Mouse (Mus musculus) heart, embryonic 11.5 days (tissue): ENCODE measurements around the gene Kcnab1. TPM values are rescaled to one million over a fixed set of nuclear protein-coding genes. Genes with fewer than 3 reads are reported as not detected.

Experiments used
- ATAC-seq: fragments of 200-750 bp; cut with Nextera tagmentation; replicated peaks from 2 replicates; pipeline ENCODE4 v1.8.0; 2017; ENCODE audit warnings: moderate library complexity; ENCODE audit not compliant: insufficient number of reproducible peaks, low FRiP score, low TSS enrichment
- H3K27ac ChIP-seq: fragments of 300-500 bp; sonication (generic); 2 replicates; pipeline ENCODE4 v1.5.1; 2014; ENCODE audit warnings: mild to moderate bottlenecking, low read depth, low read length
- H3K27me3 ChIP-seq: fragments of 300-500 bp; sonication (generic); 2 replicates; pipeline ENCODE4 v1.6.1; 2014; ENCODE audit warnings: mild to moderate bottlenecking, low read length, mixed read lengths; ENCODE audit not compliant: control insufficient read depth, insufficient read depth
- H3K36me3 ChIP-seq: fragments of 300-500 bp; sonication (generic); 2 replicates; pipeline ENCODE4 v1.6.1; 2014; ENCODE audit warnings: mild to moderate bottlenecking, low read length, moderate library complexity, mixed read lengths; ENCODE audit not compliant: control insufficient read depth, insufficient read depth
- H3K4me1 ChIP-seq: fragments of 300-500 bp; sonication (generic); 2 replicates; pipeline ENCODE4 v1.6.1; 2014; ENCODE audit warnings: low read length; ENCODE audit not compliant: control insufficient read depth, insufficient read depth
- H3K4me2 ChIP-seq: fragments of 300-500 bp; sonication (generic); 2 replicates; pipeline ENCODE4 v1.6.1; 2014; ENCODE audit warnings: mild to moderate bottlenecking, moderate library complexity
- H3K4me3 ChIP-seq: fragments of 300-500 bp; sonication (generic); 2 replicates; pipeline ENCODE4 v1.5.1; 2014; ENCODE audit warnings: low read depth, low read length
- H3K9ac ChIP-seq: fragments of 300-500 bp; sonication (generic); 2 replicates; pipeline ENCODE4 v1.6.1; 2014; ENCODE audit warnings: mild to moderate bottlenecking, low read depth, low read length, moderate library complexity
- H3K9me3 ChIP-seq: fragments of 300-500 bp; sonication (generic); replicated peaks from 2 replicates; pipeline ENCODE4 v1.6.1; 2016; ENCODE audit warnings: low read length; ENCODE audit not compliant: control insufficient read depth
- WGBS: fragments of 180-500 bp; shearing (Covaris S2); extraction: QIAGEN DNeasy Blood & Tissue Kit; methylation state at CpG from one replicate; pipeline ENCODE4 v1.1.7; 2014; ENCODE audit not compliant: insufficient replicate concordance; 5-methylcytosine and 5-hydroxymethylcytosine counted together
- polyA plus RNA-seq: library from polyadenylated mRNA; unstranded; fragments of >200 nt; fragmentation: Nextera tagmentation; extraction: Ambion mirVana; gene quantifications from 2 replicates; pipeline ENCODE4 v1.2.1, GENCODE M21; 2014

Gene Kcnab1
- polyA plus RNA-seq, result 2.7 and 3.6 TPM in 2 replicates

DNA sequence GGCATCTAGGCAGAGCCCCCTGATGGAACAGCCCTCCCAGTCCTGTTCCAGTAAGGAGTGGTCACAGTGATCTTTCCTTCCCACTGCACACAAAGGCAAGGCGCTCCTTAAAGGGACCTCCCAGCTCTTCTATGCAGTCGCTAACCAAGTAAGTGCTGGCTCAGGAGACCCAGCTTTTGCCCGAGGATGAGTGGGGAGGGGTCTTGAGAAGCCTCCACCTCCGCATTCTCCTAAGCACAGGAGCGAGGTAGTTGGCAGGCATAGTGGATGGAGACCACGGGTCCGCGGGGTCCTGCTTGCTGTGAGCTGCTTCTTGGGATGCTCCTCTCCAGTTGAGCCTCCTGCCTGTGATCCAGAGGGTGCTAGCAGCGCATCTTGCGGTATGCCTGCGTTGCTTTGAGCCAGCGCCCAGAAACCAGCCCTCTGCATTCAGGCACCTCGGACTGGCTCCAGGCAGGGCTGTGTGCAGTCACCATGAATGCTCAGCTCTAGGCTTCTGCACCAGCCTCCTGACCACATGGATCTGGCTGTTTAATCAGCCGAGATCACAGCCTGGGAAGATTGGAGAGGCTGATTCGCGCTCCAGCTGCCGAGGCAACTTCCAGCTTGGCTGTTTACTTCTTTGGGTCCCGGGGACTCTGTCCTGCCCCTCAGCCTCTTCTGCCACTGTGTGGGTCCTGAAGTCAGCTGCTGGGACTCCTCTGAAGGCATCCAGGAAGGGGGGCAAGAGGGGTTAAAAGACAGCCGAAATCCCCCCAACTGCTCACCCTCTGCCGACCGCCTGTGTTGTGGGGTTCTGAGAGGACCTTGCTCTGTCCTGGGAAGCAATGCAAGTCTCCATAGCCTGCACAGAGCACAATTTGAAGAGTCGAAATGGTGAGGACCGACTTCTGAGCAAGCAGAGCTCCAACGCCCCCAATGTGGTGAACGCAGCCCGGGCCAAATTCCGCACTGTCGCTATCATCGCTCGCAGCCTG lies at the start of gene Kcnab1:
Gene Kcnab1, plus strand, starts transcription at position 440 of the 977 bp plus-strand sequence.
- Histone ChIP-seq H3K4me2 (peak within 1 kb of the TSS; percentile 86), H3K36me3 (no peaks in the 10 kb centered on the region), H3K4me3 (peak within 1 kb of the TSS; percentile 47), H3K27ac (no peak within 1 kb of the TSS), H3K9ac (peak within 1 kb of the TSS; percentile 64), H3K4me1 (0 out of 2 replicates have a peak, but pooled peaks cover 4% of the 10 kb centered on the region), H3K27me3 (peaks cover 4% of the 10 kb centered on the region), H3K9me3 (no peaks in the 10 kb centered on the region)
- ATAC-seq, result 0 out of 2 replicates have a peak, but pooled peaks have one; percentile 49
- WGBS, result under 1% methylated on average over 30 of the region's 30 CpGs

DNA sequence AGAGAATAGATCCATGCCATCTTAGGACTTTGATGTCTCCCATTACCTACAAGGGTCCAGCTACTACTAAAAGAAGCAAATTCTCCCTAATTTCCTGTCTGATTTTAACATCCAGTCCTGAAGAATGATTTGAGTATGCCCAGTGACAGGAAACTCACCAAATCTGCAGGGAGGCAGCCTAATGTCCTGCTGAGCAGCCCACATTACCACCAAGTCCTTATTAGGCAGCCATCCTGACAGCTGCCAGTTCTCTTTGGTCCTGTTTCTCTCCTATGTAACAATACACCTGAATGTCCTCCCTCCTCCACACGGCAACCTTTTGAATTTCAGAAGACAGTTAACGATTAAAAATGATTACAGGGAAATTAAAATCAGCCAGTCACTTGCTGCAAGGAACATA lies 20.9 kb upstream of the Kcnab1 start:
- no peak overlapping the region for H3K4me3 ChIP-seq
- no peak overlapping the region for H3K27ac ChIP-seq
- H3K4me1 ChIP-seq, result no peaks in the 10 kb centered on the region
- no peaks in the 10 kb centered on the region for H3K36me3 ChIP-seq
- no peaks in the 10 kb centered on the region for H3K9me3 ChIP-seq
- H3K27me3 ChIP-seq, result no peaks in the 10 kb centered on the region
- H3K9ac ChIP-seq, result no peak overlapping the region
- 64% methylated on average over 2 of the region's 2 CpGs for WGBS
- no peak overlapping the region for H3K4me2 ChIP-seq
- ATAC-seq, result no peak

DNA sequence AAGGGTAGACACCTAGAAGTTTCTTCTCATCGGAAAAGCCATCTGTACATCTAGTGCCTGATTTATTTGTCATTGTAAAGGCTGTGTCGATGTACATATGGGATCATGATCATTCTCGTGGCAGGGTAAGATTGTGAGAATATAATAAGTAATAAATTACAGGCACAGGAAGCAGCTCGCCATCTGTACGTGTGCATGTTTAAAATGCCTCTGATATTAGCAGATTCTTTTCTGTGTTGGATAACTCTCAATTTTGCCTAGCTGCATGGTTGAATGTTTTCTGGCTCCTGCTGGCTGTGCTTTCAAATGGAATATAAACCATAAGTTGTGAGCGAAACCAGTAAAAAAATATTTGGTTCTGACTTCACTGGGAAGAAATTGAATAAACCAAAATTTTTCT lies 5.1 kb upstream of the Kcnab1 start:
- no peak overlapping the region for H3K27ac ChIP-seq
- H3K27me3 ChIP-seq, result no peaks in the 10 kb centered on the region; the same call in 1 of the 2 replicates
- no peaks in the 10 kb centered on the region for H3K36me3 ChIP-seq
- no peak overlapping the region for H3K4me3 ChIP-seq
- no peaks in the 10 kb centered on the region for H3K9me3 ChIP-seq
- 79% methylated on average over 6 of the region's 6 CpGs for WGBS
- no peak for ATAC-seq
- 0 out of 2 replicates have a peak, but pooled peaks cover 3% of the 10 kb centered on the region for H3K4me1 ChIP-seq
- no peak overlapping the region for H3K4me2 ChIP-seq
- H3K9ac ChIP-seq, result no peak overlapping the region

DNA sequence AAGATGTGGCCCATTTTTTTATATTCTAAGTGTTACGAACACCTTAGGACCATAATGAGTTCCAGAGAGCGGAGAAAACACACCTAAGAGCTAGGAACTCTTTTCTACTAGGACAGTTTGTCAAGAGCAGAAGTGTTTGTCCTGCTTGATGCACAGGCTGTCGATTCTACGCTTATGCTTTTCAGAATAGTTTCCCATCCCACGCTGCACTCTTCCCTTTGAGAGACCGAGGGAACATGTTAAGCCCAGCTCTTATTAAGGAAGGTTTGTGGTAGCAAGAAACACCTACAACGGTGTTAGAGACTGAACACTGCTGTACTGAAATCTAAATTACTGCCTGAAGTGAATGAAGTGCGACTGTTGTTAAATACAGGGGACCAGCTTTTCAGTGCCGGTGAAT lies 1.0 kb downstream of the Kcnab1 start:
- peak overlapping the region; percentile 86 for H3K4me2 ChIP-seq
- no peaks in the 10 kb centered on the region for H3K9me3 ChIP-seq
- peak overlapping the region; percentile 47; the same call in 1 of the 2 replicates for H3K4me3 ChIP-seq

DNA sequence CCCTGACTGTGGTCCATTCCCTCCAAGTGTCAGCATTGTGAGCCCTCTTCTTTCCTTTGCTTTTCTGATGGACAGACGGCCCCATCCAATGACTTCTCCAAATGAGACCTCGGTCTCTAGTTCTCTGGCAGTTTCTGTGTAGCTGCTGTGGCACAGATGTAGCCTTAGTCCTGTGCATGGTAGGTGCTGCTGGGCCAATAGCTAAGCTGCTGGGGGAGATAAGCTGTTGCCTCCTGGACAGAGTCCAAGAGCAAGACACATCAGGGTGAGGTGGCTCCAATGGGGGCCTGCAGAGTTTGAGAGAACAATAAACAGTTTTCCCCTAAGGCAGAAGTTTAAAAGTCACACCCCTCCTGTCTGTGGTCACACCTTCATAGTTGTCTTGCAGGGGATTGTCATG lies 2.0 kb downstream of the Kcnab1 start:
- 71% methylated on average over 2 of the region's 2 CpGs for WGBS
- H3K4me2 ChIP-seq, result no peak overlapping the region
- H3K9ac ChIP-seq, result no peak overlapping the region
- ATAC-seq, result no peak
- H3K27me3 ChIP-seq, result peaks cover 4% of the 10 kb centered on the region
- no peak overlapping the region for H3K4me3 ChIP-seq
- H3K4me1 ChIP-seq, result 0 out of 2 replicates have a peak, but pooled peaks cover 4% of the 10 kb centered on the region
- H3K27ac ChIP-seq, result no peak overlapping the region
- no peaks in the 10 kb centered on the region for H3K9me3 ChIP-seq
- H3K36me3 ChIP-seq, result no peaks in the 10 kb centered on the region

More for the DNA sequence above, 1.0 kb downstream of the Kcnab1 start:
- ATAC-seq, result no peak
- 66% methylated on average over 9 of the region's 9 CpGs for WGBS
- Histone ChIP-seq H3K27me3 (peaks cover 4% of the 10 kb centered on the region), H3K36me3 (no peaks in the 10 kb centered on the region), H3K9ac (peak overlapping the region; percentile 64; the same call in 1 of the 2 replicates), H3K4me1 (0 out of 2 replicates have a peak, but pooled peaks cover 4% of the 10 kb centered on the region), H3K27ac (no peak overlapping the region)

DNA sequence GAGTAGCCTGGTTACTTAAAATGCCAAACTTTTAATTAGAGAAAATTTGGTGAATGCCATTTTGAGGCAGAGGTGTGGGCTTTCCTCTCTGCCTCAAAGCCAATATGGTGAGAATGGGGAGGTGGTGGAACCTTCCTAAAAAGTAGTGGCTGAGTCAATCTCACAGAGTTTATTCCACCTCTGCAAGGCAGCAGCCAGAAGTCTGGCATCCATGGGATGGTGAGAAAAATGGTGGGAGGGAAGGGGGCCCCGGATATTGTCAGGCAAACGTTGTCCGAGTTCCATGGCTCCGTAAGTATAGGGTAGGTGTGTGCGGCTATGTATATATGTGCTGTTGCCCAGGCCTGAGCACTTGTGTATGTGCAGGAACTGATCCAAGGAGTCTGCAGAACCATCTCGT lies 6.0 kb downstream of the Kcnab1 start:
- Histone ChIP-seq H3K36me3 (no peaks in the 10 kb centered on the region), H3K4me2 (no peak overlapping the region), H3K4me3 (no peak overlapping the region), H3K27me3 (peaks cover 2% of the 10 kb centered on the region; the same call in 1 of the 2 replicates), H3K4me1 (no peaks in the 10 kb centered on the region), H3K9ac (no peak overlapping the region), H3K27ac (no peak overlapping the region), H3K9me3 (no peaks in the 10 kb centered on the region)
- no peak for ATAC-seq
- WGBS, result 89% methylated on average over 6 of the region's 6 CpGs

DNA sequence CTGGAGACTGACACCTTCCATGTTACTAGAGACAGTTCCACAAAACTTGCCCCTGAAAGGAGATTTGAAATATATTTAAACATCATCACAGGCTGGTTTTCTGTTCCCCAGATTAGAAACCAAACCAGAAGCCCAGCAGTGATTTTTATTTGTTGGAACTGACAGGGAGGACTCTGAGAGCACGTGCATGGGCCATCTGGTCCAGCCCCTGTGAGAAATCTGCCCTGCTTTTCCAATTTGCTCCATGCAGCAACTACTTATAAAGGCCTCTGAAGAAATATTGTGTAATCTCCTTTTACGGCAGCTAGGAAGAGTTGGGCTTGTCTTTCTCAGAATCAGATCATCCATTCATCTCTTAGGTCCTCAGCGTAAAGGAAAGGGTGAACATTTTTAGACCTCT lies 7.8 kb downstream of the Kcnab1 start:
- no peaks in the 10 kb centered on the region for H3K4me1 ChIP-seq
- H3K9me3 ChIP-seq, result no peaks in the 10 kb centered on the region
- no peak overlapping the region for H3K27ac ChIP-seq
- no peaks in the 10 kb centered on the region for H3K27me3 ChIP-seq
- no peaks in the 10 kb centered on the region for H3K36me3 ChIP-seq
- no peak overlapping the region for H3K4me3 ChIP-seq
- ATAC-seq, result no peak
- H3K9ac ChIP-seq, result no peak overlapping the region
- 82% methylated on average over 3 of the region's 3 CpGs for WGBS
- no peak overlapping the region for H3K4me2 ChIP-seq

DNA sequence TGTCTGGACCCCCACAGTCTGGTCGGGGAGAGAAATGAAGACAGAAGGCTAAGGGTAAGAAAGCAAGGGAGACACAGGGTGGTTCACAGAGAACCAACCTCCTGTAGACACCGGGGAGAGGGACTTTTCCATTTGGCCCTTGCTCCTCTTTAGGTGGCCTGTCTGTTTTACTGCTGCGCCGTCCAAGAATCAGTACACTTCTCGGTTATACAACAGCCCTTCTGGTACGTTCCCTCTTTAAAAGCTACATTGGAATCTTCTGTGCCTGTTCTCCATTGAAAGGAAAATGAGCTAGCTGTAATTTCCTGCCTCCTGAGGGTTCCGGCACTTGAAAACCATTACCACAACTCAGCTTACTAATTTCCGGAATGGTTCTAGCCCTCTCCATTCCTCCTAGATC lies 8.2 kb downstream of the Kcnab1 start:
- no peak for ATAC-seq
- Histone ChIP-seq H3K4me1 (no peaks in the 10 kb centered on the region), H3K4me2 (no peak overlapping the region), H3K36me3 (no peaks in the 10 kb centered on the region), H3K9ac (no peak overlapping the region), H3K9me3 (no peaks in the 10 kb centered on the region), H3K4me3 (no peak overlapping the region), H3K27me3 (no peaks in the 10 kb centered on the region), H3K27ac (no peak overlapping the region)
- 78% methylated on average over 8 of the region's 8 CpGs for WGBS
